Mouse (Mus musculus) retina, adult 2 months (tissue): ENCODE measurements around the gene Arhgap25.
A peak's percentile ranks its signal among the peaks of the same experiment; 100 is the strongest.
"Not testable (repeated sequence)": the region's sequence is repeated elsewhere in the genome, so short reads cannot be mapped to it uniquely, and the experiment has no call there.

Source experiments
- DNase-seq: peaks from one replicate; pipeline ENCODE4 v3.0.0-alpha.2; 2012; ENCODE audit warnings: low read depth, low spot score

Arhgap25 gene

GRCm38 (mm10) chr6:87503976-87504375 is 29.1 kb downstream of the Arhgap25 start:
- DNase-seq, result no peak

GRCm38 (mm10) chr6:87503536-87503935 is 29.5 kb downstream of the Arhgap25 start:
- DNase-seq, result no peak

GRCm38 (mm10) chr6:87502831-87503286 is 30.2 kb downstream of the Arhgap25 start:
- DNase-seq, result no peak

- DNase-seq, result no peak
Measured at GRCm38 (mm10) chr6:87502411-87502810, 30.6 kb downstream of the Arhgap25 start.

GRCm38 (mm10) chr6:87500696-87501095 is 32.4 kb downstream of the Arhgap25 start:
- no peak for DNase-seq

- no peak for DNase-seq
Measured at GRCm38 (mm10) chr6:87499791-87500190, 33.3 kb downstream of the Arhgap25 start.

- no peak for DNase-seq
Measured at GRCm38 (mm10) chr6:87496143-87496542, 36.9 kb downstream of the Arhgap25 start.

- DNase-seq, result no peak
Measured at GRCm38 (mm10) chr6:87494339-87494738, 38.7 kb downstream of the Arhgap25 start.

GRCm38 (mm10) chr6:87487657-87488426 is 45.2 kb downstream of the Arhgap25 start:
- DNase-seq, result no peak

GRCm38 (mm10) chr6:87484806-87485205 is 48.3 kb downstream of the Arhgap25 start:
- DNase-seq, result no peak

- DNase-seq, result no peak
Measured at GRCm38 (mm10) chr6:87483900-87484289, 49.2 kb downstream of the Arhgap25 start.

- no peak for DNase-seq
Measured at GRCm38 (mm10) chr6:87483224-87483899, 49.7 kb downstream of the Arhgap25 start.

GRCm38 (mm10) chr6:87479291-87479999 is 53.6 kb downstream of the Arhgap25 start:
- DNase-seq, result no peak

- DNase-seq, result no peak
Measured at GRCm38 (mm10) chr6:87478847-87479246, 54.2 kb downstream of the Arhgap25 start.

- DNase-seq, result no peak
Measured at GRCm38 (mm10) chr6:87475223-87475622, 57.8 kb downstream of the Arhgap25 start.

- not testable (repeated sequence) for DNase-seq
Measured at GRCm38 (mm10) chr6:87470098-87470497, 63.0 kb downstream of the Arhgap25 start.

- DNase-seq, result no peak
Measured at GRCm38 (mm10) chr6:87468372-87468771, 64.7 kb downstream of the Arhgap25 start.

GRCm38 (mm10) chr6:87467373-87467772 is 65.7 kb downstream of the Arhgap25 start:
- DNase-seq, result no peak

- peak; percentile 13 for DNase-seq
Measured at GRCm38 (mm10) chr6:87466221-87466620, 66.8 kb downstream of the Arhgap25 start.

GRCm38 (mm10) chr6:87455507-87455906 is 77.6 kb downstream of the Arhgap25 start:
- DNase-seq, result no peak

GRCm38 (mm10) chr6:87451771-87452170 is 81.3 kb downstream of the Arhgap25 start:
- DNase-seq, result no peak

- DNase-seq, result no peak
Measured at GRCm38 (mm10) chr6:87451016-87451415, 82.0 kb downstream of the Arhgap25 start.
